ENCODE assay signal across 21 mouse cellular contexts in the genomic region with DNA sequence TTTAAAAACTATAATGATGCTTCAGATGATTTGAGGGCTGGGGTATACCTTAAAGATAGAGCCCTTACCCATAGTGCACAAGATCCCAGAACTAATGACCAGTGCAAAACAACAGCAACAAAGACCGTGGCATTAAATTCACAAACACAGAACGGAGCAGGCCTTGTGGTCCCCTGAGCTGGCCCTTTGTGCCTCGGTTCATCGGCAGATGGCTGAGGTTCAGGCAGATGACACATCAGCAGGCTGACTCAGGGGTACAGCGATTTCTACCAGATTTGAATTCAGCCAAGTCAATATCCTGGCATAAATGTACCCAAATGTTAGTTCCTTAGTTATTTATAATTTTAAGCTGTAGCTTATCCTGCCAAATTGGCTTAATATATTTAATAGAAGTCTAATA.
DNase-seq lines count a peak whose midpoint lies in the region; ATAC-seq and TF ChIP-seq lines count a peak whose summit lies in the region.
"Had no signal": no experiment of that assay in that cellular context is flagged by ENCODE, and none has a peak within 500 bp of the region (broad histone marks: within the 10 kb centered on the region; RNA-seq: fewer than 3 reads in every experiment).

No protein-coding gene starts in this region.

- no peak overlapping the region for H3K4me2 ChIP-seq in midbrain, embryonic 11.5 days
- H3K4me2 ChIP-seq in midbrain, postnatal 0 days (ENCODE audit: low read depth, low read length, poor library complexity, severe bottlenecking), result no peak overlapping the region
- H3K4me2 ChIP-seq: forebrain, embryonic 13.5 days; heart, embryonic 11.5 days; heart, embryonic 15.5 days had no signal

- no peaks in the 10 kb centered on the region for H3K27me3 ChIP-seq in heart, embryonic 10.5 days (ENCODE audit: insufficient read depth, poor library complexity, severe bottlenecking)
- H3K27me3 ChIP-seq in midbrain, embryonic 11.5 days (ENCODE audit: control insufficient read depth, insufficient read depth, low read length), result no peaks in the 10 kb centered on the region
- H3K27me3 ChIP-seq in midbrain, postnatal 0 days (ENCODE audit: insufficient read depth, low read length), result no peaks in the 10 kb centered on the region
- H3K27me3 ChIP-seq: forebrain, embryonic 13.5 days; heart, embryonic 15.5 days; Patski had no signal

- no peak for TF ChIP-seq CTCF in midbrain, postnatal 0 days (IDR thresholded peaks at IDR 0.05)

- H3K36me3 ChIP-seq in heart, embryonic 10.5 days, result 0 out of 2 replicates have a peak, but pooled peaks cover 9% of the 10 kb centered on the region
- no peaks in the 10 kb centered on the region for H3K36me3 ChIP-seq in midbrain, embryonic 11.5 days (ENCODE audit: control insufficient read depth, insufficient read depth, low read length)
- no peaks in the 10 kb centered on the region for H3K36me3 ChIP-seq in midbrain, postnatal 0 days (ENCODE audit: insufficient read depth, low read length)
- H3K36me3 ChIP-seq: heart, embryonic 15.5 days had no signal

- no peak overlapping the region for H3K27ac ChIP-seq in heart, embryonic 10.5 days
- no peak overlapping the region for H3K27ac ChIP-seq in midbrain, embryonic 11.5 days (ENCODE audit: low read depth, low read length)
- no peak overlapping the region for H3K27ac ChIP-seq in midbrain, postnatal 0 days (ENCODE audit: low read depth, low read length)
- H3K27ac ChIP-seq: embryonic facial prominence, embryonic 10.5 days; forebrain, embryonic 13.5 days; heart, embryonic 15.5 days had no signal

- peaks cover 4% of the 10 kb centered on the region for H3K4me1 ChIP-seq in heart, embryonic 10.5 days
- no peaks in the 10 kb centered on the region for H3K4me1 ChIP-seq in midbrain, embryonic 11.5 days (ENCODE audit: control insufficient read depth, insufficient read depth, low read length)
- H3K4me1 ChIP-seq in midbrain, postnatal 0 days (ENCODE audit: insufficient read depth, low read length), result no peaks in the 10 kb centered on the region
- H3K4me1 ChIP-seq: embryonic facial prominence, embryonic 10.5 days; forebrain, embryonic 13.5 days had no signal

- no peak overlapping the region for H3K9ac ChIP-seq in midbrain, embryonic 11.5 days (ENCODE audit: low read length)
- no peak overlapping the region for H3K9ac ChIP-seq in midbrain, postnatal 0 days (replicated peaks; ENCODE audit: low read length, poor library complexity, severe bottlenecking)
- H3K9ac ChIP-seq: forebrain, embryonic 13.5 days; forebrain, postnatal 0 days; heart, embryonic 15.5 days had no signal

- 84% methylated on average over 5 of the region's 5 CpGs for WGBS in heart, embryonic 10.5 days
- 69% methylated on average over 5 of the region's 5 CpGs for WGBS in midbrain, embryonic 11.5 days
- WGBS in midbrain, postnatal 0 days, result 60% methylated on average over 5 of the region's 5 CpGs

- DNase-seq in cerebellum, adult 9-10 months, result no peak
- peak; percentile 63 for DNase-seq in heart, adult 11 months
- no peak for DNase-seq in heart, embryonic 10.5 days (ENCODE audit: low spot score)
- no peak for DNase-seq in midbrain, embryonic 11.5 days (ENCODE audit: low spot score, missing footprints)
- DNase-seq in midbrain, postnatal 0 days (ENCODE audit: low spot score), result no peak
- DNase-seq in brain, adult 2 months (ENCODE audit: low read depth, low spot score), result peak; percentile 57
- no peak for DNase-seq in thymus, postnatal 25 days
- DNase-seq: adrenal gland, postnatal 14 days; forebrain, postnatal 0 days; gastrocnemius, postnatal 36 days; heart, adult 18-20 months; heart, postnatal 14 days; kidney, adult 2 months had no signal

- no peak overlapping the region for H3K4me3 ChIP-seq in heart, embryonic 10.5 days
- no peak overlapping the region for H3K4me3 ChIP-seq in midbrain, embryonic 11.5 days (ENCODE audit: low read depth, low read length)
- no peak overlapping the region for H3K4me3 ChIP-seq in midbrain, postnatal 0 days (ENCODE audit: low read depth, low read length)
- H3K4me3 ChIP-seq: embryonic facial prominence, embryonic 10.5 days; forebrain, embryonic 13.5 days; heart, embryonic 15.5 days had no signal

- no peaks in the 10 kb centered on the region for H3K9me3 ChIP-seq in heart, embryonic 10.5 days
- no peaks in the 10 kb centered on the region for H3K9me3 ChIP-seq in midbrain, embryonic 11.5 days (ENCODE audit: control insufficient read depth, low read length)
- H3K9me3 ChIP-seq in midbrain, postnatal 0 days (ENCODE audit: low read length), result no peaks in the 10 kb centered on the region
- H3K9me3 ChIP-seq: embryonic facial prominence, embryonic 10.5 days; heart, embryonic 15.5 days had no signal

- peak; percentile 33; the same call in 1 of the 2 replicates for ATAC-seq in cerebellum, adult (ENCODE audit: insufficient number of reproducible peaks, low FRiP score, low TSS enrichment)
- peak; percentile 64; the same call in 1 of the 2 replicates for ATAC-seq in midbrain, embryonic 11.5 days (ENCODE audit: low FRiP score)
- ATAC-seq in midbrain, postnatal 0 days (ENCODE audit: low FRiP score), result no peak
- ATAC-seq: activated CD4-positive, CD25-positive, alpha-beta regulatory T cell, adult 4 months; forebrain, embryonic 13.5 days; forebrain, postnatal 0 days; intestine, embryonic 16.5 days; Patski had no signal

Comparison
In these comparisons a context has a peak if more than half of its experiments do, and no peak if none do; other contexts are left out.
1. DNase-seq: peak in heart, adult 11 months (single experiment) and brain, adult 2 months (single experiment); none in cerebellum, adult 9-10 months (single experiment), heart, embryonic 10.5 days (single experiment), midbrain, embryonic 11.5 days (single experiment), midbrain, postnatal 0 days (single experiment) and thymus, postnatal 25 days (single experiment).